Mouse (Mus musculus): ENCODE data around the gene Atf4.

Atf4 gene

GRCm38 (mm10) chr15:80289436-80289835 is 34.5 kb downstream of the Atf4 start:
- peak; percentile 92 for DNase-seq

GRCm38 (mm10) chr15:80297146-80297545 is 42.2 kb downstream of the Atf4 start:
- DNase-seq: no peak

- no peak for DNase-seq
Measured at GRCm38 (mm10) chr15:80303779-80304178, 48.8 kb downstream of the Atf4 start.

- DNase-seq: no peak
Measured at GRCm38 (mm10) chr15:80304188-80304587, 49.2 kb downstream of the Atf4 start.

GRCm38 (mm10) chr15:80306146-80306545 is 51.2 kb downstream of the Atf4 start:
- DNase-seq: no peak
